Mouse (Mus musculus) heart, postnatal 25 days (tissue): Measurements from ENCODE around the gene Wfdc17. TPM values are rescaled to one million over a fixed set of nuclear protein-coding genes. Genes with fewer than 3 reads are reported as not detected.
A peak's percentile ranks its signal among the peaks of the same experiment; 100 is the strongest.

Experiments used
- DNase-seq: peaks from one replicate; pipeline ENCODE4 v3.0.0; 2022; ENCODE audit warnings: low spot score
- intact Hi-C: fragments of 180-260 bp; cut with DNase I; formaldehyde crosslinking; loops from one replicate; pipeline ENCODE4 v1.15.1; 2025
- total RNA-seq, 2 experiments: library from RNA; stranded (reverse); gene quantifications; 2 replicates each; pipeline ENCODE4 v1.2.3; 2021

Wfdc17 gene
- total RNA-seq, 2 experiments from 2014 or later, result 2.0 to 2.5 TPM

GRCm38 (mm10) chr11:83737109-83737558 is 33.3 kb downstream of the Wfdc17 start:
- DNase-seq, result no peak
- intact Hi-C loops, result loop anchor here (5.0 kb wide), 1 partner anchor 100 kb away; no protein-coding TSS in a partner anchor

DNA sequence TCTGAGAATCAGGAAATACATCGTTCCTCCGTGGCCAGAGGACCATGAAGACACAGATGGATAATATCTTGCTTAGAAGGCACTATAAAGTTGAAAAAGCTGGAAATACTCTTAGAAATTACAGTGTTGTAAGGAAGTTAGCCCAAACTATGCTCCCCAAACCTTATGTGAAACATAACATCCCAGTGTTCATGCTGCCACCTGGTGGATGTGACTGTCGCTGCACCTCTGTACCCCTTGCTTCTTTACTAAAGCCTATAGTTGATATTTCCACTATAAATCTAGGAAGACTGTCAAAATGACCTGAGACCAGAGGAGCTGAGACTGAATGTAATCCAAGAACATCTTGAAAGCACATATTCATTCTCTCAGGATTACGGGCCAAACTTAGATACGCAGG is 35.5 kb downstream of the Wfdc17 start:
- no peak for DNase-seq
- intact Hi-C loops, result loop anchor here (1.0 to 5.0 kb wide), 3 partner anchors 102 to 298 kb away; no protein-coding TSS in a partner anchor

DNA sequence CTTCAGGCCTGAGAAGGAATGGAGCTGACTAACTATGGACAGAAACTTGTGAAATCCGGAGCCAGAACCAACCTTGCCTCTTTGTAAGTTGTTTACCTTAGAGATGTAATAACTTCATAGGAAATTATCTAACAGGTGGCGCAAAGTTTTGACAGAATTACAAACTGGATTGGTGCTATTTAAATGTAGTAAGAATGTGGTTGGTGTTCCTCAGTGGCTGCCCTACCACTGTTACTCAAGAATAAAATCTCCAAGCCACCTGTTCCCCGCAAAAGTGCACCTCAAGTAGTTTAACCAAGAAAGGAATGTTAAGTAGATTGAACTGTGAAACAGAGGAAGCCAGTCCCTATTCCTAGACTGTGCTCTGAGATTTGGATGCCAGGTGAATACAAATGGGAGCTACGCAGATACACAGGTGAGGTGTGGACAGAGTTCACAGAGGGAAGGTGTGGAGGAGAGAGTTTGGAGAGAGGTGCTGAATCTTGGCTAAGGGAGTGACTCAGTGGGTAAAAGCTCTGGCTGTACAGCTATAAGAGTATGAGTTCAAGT is 36.7 kb downstream of the Wfdc17 start:
- intact Hi-C loops, result no loop called here
- no peak for DNase-seq

DNA sequence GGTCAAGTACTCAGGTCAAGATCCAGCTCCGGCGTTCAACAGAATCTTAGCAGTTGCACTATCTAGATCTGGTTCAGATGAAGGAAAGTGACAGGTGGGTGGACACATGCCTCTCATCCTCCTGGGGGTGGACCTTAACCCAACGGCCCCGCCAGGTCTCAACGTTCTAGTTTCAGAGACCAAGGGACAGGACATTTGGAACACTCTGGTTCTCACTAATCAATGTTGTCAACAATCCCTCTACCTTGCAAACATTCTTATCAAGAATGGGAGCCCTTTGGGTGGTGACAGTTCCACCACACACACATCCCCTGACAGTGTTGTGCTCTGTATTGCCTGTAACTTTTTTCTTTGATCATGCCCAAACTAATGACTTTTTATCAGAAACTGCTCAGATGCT is 38.0 kb downstream of the Wfdc17 start:
- intact Hi-C loops, result no loop called here
- DNase-seq, result no peak

GRCm38 (mm10) chr11:83742731-83743355 is 39.1 kb downstream of the Wfdc17 start:
- intact Hi-C loops, result no loop called here
- no peak for DNase-seq

- intact Hi-C loops, result no loop called here
- DNase-seq, result no peak
Measured at GRCm38 (mm10) chr11:83743525-83743924, 39.7 kb downstream of the Wfdc17 start.

- intact Hi-C loops, result no loop called here
- no peak for DNase-seq
Measured at GRCm38 (mm10) chr11:83746152-83746551, 42.4 kb downstream of the Wfdc17 start.

DNA sequence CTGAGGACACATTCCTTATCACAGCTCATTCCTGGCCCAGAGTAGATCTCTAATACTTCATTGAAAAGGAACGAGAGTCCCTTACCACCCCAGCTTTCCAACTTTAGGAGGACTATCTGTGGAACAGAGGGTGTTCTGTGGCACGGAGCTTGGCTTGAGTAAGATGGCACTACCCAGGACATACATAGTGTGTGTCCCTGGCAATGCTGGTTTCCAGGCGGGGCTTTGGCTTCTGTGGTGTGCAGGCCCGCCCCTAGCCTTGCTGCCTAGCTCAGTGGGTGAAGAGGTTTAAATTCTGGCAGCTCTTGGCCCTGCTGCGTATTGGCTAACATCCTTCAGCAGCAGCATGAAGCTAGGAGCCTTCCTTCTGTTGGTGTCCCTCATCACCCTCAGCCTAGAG is 42.9 kb downstream of the Wfdc17 start, which contains the start of gene Wfdc21:
Wfdc21 (plus strand) TSS at position 260 of the 400 bp plus-strand sequence.
- DNase-seq, result no peak
- intact Hi-C loops, result no loop called here

- no peak for DNase-seq
- intact Hi-C loops, result no loop called here
Measured at GRCm38 (mm10) chr11:83747376-83748265, 43.8 kb downstream of the Wfdc17 start.

DNA sequence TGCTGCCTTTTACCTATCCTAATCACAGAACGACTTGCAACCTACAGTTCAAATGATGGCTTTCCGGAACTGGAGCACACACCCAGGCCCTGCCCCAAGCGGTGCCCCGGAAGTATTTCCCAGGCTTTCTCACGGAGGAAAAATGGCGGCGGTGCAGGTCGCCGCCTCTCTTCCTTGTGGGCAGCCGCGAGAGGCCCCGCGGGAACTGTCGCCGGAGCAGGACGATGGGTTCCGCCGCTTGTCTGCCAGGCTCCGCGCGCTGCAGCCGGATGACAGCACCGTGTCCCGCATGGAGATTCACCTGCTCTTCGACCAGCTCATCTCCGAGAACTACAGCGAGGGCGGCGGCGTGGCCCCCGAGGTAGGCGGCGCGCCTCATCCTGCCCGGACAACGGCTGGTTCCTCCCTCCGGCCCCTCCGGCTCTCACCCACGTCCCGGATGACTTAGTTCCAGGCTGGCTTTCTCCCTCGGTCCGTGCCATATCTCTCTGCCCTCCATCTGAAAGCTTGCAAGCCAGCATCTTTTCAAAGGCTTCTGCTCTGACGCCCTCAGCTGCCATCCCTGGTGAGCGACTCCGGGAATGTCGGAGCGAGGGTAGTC is 49.9 kb downstream of the Wfdc17 start, which contains the start of gene Heatr6:
Heatr6 (plus strand) TSS at position 116 of the 601 bp plus-strand sequence.
- intact Hi-C loops, result no loop called here
- DNase-seq, result peak; percentile 75

DNA sequence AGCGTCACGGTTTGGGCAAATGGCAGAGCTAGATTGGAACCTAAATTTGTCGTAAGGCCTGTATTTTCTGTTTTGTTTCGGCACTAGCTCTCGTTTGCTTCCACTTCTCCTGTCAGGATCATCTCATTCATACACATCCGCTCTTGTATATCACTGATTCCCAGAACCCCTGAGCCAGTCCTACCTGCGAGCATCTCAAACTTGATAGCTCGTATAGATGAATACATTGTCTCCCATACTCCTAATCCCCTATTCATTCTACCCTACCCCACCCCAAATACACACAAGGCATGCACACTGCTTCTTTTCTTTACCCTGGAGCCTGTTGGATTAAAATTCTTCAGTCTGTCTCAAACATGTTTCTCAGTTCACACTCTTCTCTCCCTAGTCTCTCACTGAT is 50.4 kb downstream of the Wfdc17 start:
- DNase-seq, result no peak
- intact Hi-C loops, result no loop called here

Other genes with a start within 250 kb of the Wfdc17 start
- 1 to 10 TPM; 4.6 to 5.7 TPM for gene Mmp28, start 240.9 kb upstream of the Wfdc17 start, total RNA-seq
- 10 to 100 TPM; 33.7 to 33.8 TPM for gene Taf15, start 230.9 kb upstream of the Wfdc17 start, total RNA-seq
- not detected for gene Heatr9, start 181.8 kb upstream of the Wfdc17 start, total RNA-seq
- gene Ccl5, start 173.5 kb upstream of the Wfdc17 start, total RNA-seq, result not detected
- 10 to 100 TPM in 1 of 2 experiments, 1 to 10 TPM in 1; 7.0 to 11.7 TPM for gene Ccl9, start 125.4 kb upstream of the Wfdc17 start, total RNA-seq
- 10 to 100 TPM in 1 of 2 experiments, 1 to 10 TPM in 1; 9.9 to 10.4 TPM for gene Ccl6, start 110.9 kb upstream of the Wfdc17 start, total RNA-seq
- not detected for gene Rpl9-ps1, start 58.4 kb upstream of the Wfdc17 start, total RNA-seq
- under 1 TPM in 1 of 2 experiments, not detected in 1; 0.36 TPM for gene Ccl3, start 54.6 kb upstream of the Wfdc17 start, total RNA-seq
- gene Ccl4, start 41.4 kb upstream of the Wfdc17 start, total RNA-seq, result not detected
- gene Wfdc18, start 5.0 kb downstream of the Wfdc17 start, total RNA-seq, result not detected
- gene Wfdc21, start 42.9 kb downstream of the Wfdc17 start, total RNA-seq, result not detected
- 1 to 10 TPM; 5.3 to 5.9 TPM for gene Heatr6, start 49.7 kb downstream of the Wfdc17 start, total RNA-seq
- not detected for gene Hnf1b, start 146.1 kb downstream of the Wfdc17 start, total RNA-seq
- 10 to 100 TPM in 1 of 2 experiments, 1 to 10 TPM in 1; 9.5 to 10.1 TPM for gene Ddx52, start 238.1 kb downstream of the Wfdc17 start, total RNA-seq